In genomic region chr5:34186961-34187391, GRCm38 (mm10) we compare ENCODE assay signal across 8 mouse cellular contexts. TPM values are rescaled to one million over a fixed set of nuclear protein-coding genes. Genes with fewer than 3 reads are reported as not detected.
DNase-seq lines count a peak whose midpoint lies in the region; ATAC-seq and TF ChIP-seq lines count a peak whose summit lies in the region.

No protein-coding gene starts in this region.

- WGBS in cerebellum, adult 2 months = under 1% methylated on average over 46 of the region's 46 CpGs
- under 1% methylated on average over 39 of the region's 46 CpGs for WGBS in hindbrain, embryonic 16.5 days
- under 1% methylated on average over 43 of the region's 46 CpGs for WGBS in liver, embryonic 11.5 days

- no peaks in the 10 kb centered on the region for H3K9me3 ChIP-seq in hindbrain, embryonic 16.5 days (ENCODE audit: control insufficient read depth, low read length)
- H3K9me3 ChIP-seq in liver, embryonic 11.5 days (ENCODE audit: control insufficient read depth, low read length) = no peaks in the 10 kb centered on the region

- peak overlapping the region; percentile 61 for H3K4me3 ChIP-seq in cerebellum, adult 2 months (replicated peaks; ENCODE audit: insufficient read depth, low read depth, low read length)
- H3K4me3 ChIP-seq in hindbrain, embryonic 16.5 days (ENCODE audit: low read length) = peak overlapping the region; percentile 97
- H3K4me3 ChIP-seq in liver, embryonic 11.5 days (ENCODE audit: low read depth, low read length) = peak overlapping the region; percentile 72

- H3K27ac ChIP-seq in cerebellum, adult 2 months (ENCODE audit: insufficient read depth, low read length) = peak overlapping the region; percentile 60
- peak overlapping the region; percentile 93 for H3K27ac ChIP-seq in hindbrain, embryonic 16.5 days (ENCODE audit: low read depth, low read length)
- peak overlapping the region; percentile 73 for H3K27ac ChIP-seq in liver, embryonic 11.5 days (ENCODE audit: low read depth, low read length)

- peak overlapping the region; percentile 92 for H3K9ac ChIP-seq in hindbrain, embryonic 16.5 days (ENCODE audit: low read depth, low read length)
- H3K9ac ChIP-seq in liver, embryonic 11.5 days (ENCODE audit: low read depth, low read length) = peak overlapping the region; percentile 62

- no peaks in the 10 kb centered on the region for H3K27me3 ChIP-seq in cerebellum, adult 2 months (ENCODE audit: control insufficient read depth, insufficient read depth, low read length)
- H3K27me3 ChIP-seq in hindbrain, embryonic 16.5 days (replicated peaks; ENCODE audit: control insufficient read depth, insufficient read depth, low read length) = no peaks in the 10 kb centered on the region
- H3K27me3 ChIP-seq in liver, embryonic 11.5 days (replicated peaks; ENCODE audit: control insufficient read depth, insufficient read depth, low read length) = no peaks in the 10 kb centered on the region

- no peak for ATAC-seq in cerebellum, adult (ENCODE audit: insufficient number of reproducible peaks, low FRiP score, low TSS enrichment)
- ATAC-seq in hindbrain, embryonic 16.5 days = 0 out of 2 replicates have a peak, but pooled peaks have one; percentile 0
- ATAC-seq in liver, embryonic 11.5 days (replicated peaks; ENCODE audit: low FRiP score) = no peak; the same call in 1 of the 2 replicates

- DNase-seq in cerebellum, adult 11 months = peak; percentile 55
- DNase-seq in cerebellum, adult 2 months = peak; percentile 68 to 69
- DNase-seq in forelimb bud, embryonic 11.5 days (ENCODE audit: low read depth, low spot score) = peak; percentile 27
- peak; percentile 53 for DNase-seq in liver, embryonic 11.5 days (ENCODE audit: low spot score)
- peak; percentile 37 to 42 for DNase-seq in natural killer cell, adult 2 months (ENCODE audit: low spot score in 2 of 2)
- peak; percentile 68 for DNase-seq in testis, postnatal 14 days (ENCODE audit: low spot score)

- peaks cover 46% of the 10 kb centered on the region for H3K4me1 ChIP-seq in cerebellum, adult 2 months (ENCODE audit: control insufficient read depth, insufficient read depth, low read length)
- peaks cover 48% of the 10 kb centered on the region for H3K4me1 ChIP-seq in hindbrain, embryonic 16.5 days (ENCODE audit: control insufficient read depth, insufficient read depth, low read depth, low read length)
- H3K4me1 ChIP-seq in liver, embryonic 11.5 days (replicated peaks; ENCODE audit: control insufficient read depth, insufficient read depth, low read length) = peaks cover 8% of the 10 kb centered on the region

- H3K4me2 ChIP-seq in hindbrain, embryonic 16.5 days (ENCODE audit: low read length) = peak overlapping the region; percentile 81
- H3K4me2 ChIP-seq in liver, embryonic 11.5 days = peak overlapping the region; percentile 96

- peaks cover 3% of the 10 kb centered on the region for H3K36me3 ChIP-seq in hindbrain, embryonic 16.5 days (ENCODE audit: control insufficient read depth, insufficient read depth, low read length)
- H3K36me3 ChIP-seq in liver, embryonic 11.5 days (ENCODE audit: control insufficient read depth, insufficient read depth, low read length) = no peaks in the 10 kb centered on the region

- no peak for TF ChIP-seq CTCF in cerebellum, adult 2 months (IDR thresholded peaks at IDR 0.05; ENCODE audit: borderline replicate concordance, insufficient read depth, low read depth, low read length)

- no peak for TF ChIP-seq POLR2A in cerebellum, adult 2 months (IDR thresholded peaks at IDR 0.05; ENCODE audit: borderline replicate concordance, insufficient read depth, low read length)

RNA-seq across cellular contexts. Expression of gene Mxd4, which starts 0.5 kb away (rescaled TPM):
- polyA plus RNA-seq in cerebellum, adult 2 months (2012; rRNA removed) = 91.6 and 96.5 TPM in 2 replicates
- 31.0 and 33.9 TPM in 2 replicates for polyA plus RNA-seq in hindbrain, embryonic 16.5 days (2015; fragmentation: Nextera tagmentation; extraction: Ambion mirVana)
- 8.5 and 12.5 TPM in 2 replicates for polyA plus RNA-seq in liver, embryonic 11.5 days (2014; fragmentation: Nextera tagmentation; extraction: Ambion mirVana)

RNA-seq across cellular contexts. Expression of gene Haus3, which starts 17.6 kb away (rescaled TPM):
- polyA plus RNA-seq in cerebellum, adult 2 months (2012; rRNA removed) = 11.0 TPM in 2 replicates
- 13.8 and 14.2 TPM in 2 replicates for polyA plus RNA-seq in hindbrain, embryonic 16.5 days (2015; fragmentation: Nextera tagmentation; extraction: Ambion mirVana)
- polyA plus RNA-seq in liver, embryonic 11.5 days (2014; fragmentation: Nextera tagmentation; extraction: Ambion mirVana) = 47.5 and 51.5 TPM in 2 replicates

RNA-seq across cellular contexts. Expression of gene Poln, which starts 17.7 kb away (rescaled TPM):
- 0.82 and 1.0 TPM in 2 replicates for polyA plus RNA-seq in cerebellum, adult 2 months (2012; rRNA removed)
- 0.20 and 0.52 TPM in 2 replicates for polyA plus RNA-seq in hindbrain, embryonic 16.5 days (2015; fragmentation: Nextera tagmentation; extraction: Ambion mirVana)
- polyA plus RNA-seq in liver, embryonic 11.5 days (2014; fragmentation: Nextera tagmentation; extraction: Ambion mirVana) = 0.58 and 0.79 TPM in 2 replicates
